Comparison of ENCODE assay signal across 11 mouse cellular contexts in genomic region chr9:103524600-103524999, GRCm38 (mm10). TPM values are rescaled to one million over a fixed set of nuclear protein-coding genes. Genes with fewer than 3 reads are reported as not detected.
DNase-seq lines count a peak whose midpoint lies in the region; ATAC-seq and TF ChIP-seq lines count a peak whose summit lies in the region.
"Had no signal": no experiment of that assay in that cellular context is flagged by ENCODE, and none has a peak within 500 bp of the region (broad histone marks: within the 10 kb centered on the region; RNA-seq: fewer than 3 reads in every experiment).

No protein-coding gene starts in this region.

- H3K4me3 ChIP-seq in hindbrain, embryonic 11.5 days (ENCODE audit: low read depth, low read length) = no peak overlapping the region
- H3K4me3 ChIP-seq in midbrain, embryonic 15.5 days = no peak overlapping the region
- no peak overlapping the region for H3K4me3 ChIP-seq in intestine, postnatal 0 days (ENCODE audit: low read depth, low read length)
- H3K4me3 ChIP-seq: hindbrain, embryonic 15.5 days had no signal

- H3K4me1 ChIP-seq in hindbrain, embryonic 11.5 days (replicated peaks; ENCODE audit: control insufficient read depth, insufficient read depth, low read length) = peaks cover 12% of the 10 kb centered on the region
- peaks cover 27% of the 10 kb centered on the region for H3K4me1 ChIP-seq in midbrain, embryonic 15.5 days
- no peaks in the 10 kb centered on the region for H3K4me1 ChIP-seq in intestine, postnatal 0 days (replicated peaks; ENCODE audit: control insufficient read depth, insufficient read depth, low read length)

- no peaks in the 10 kb centered on the region for H3K9me3 ChIP-seq in hindbrain, embryonic 11.5 days (ENCODE audit: control insufficient read depth, low read length)
- no peaks in the 10 kb centered on the region for H3K9me3 ChIP-seq in midbrain, embryonic 15.5 days
- H3K9me3 ChIP-seq in intestine, postnatal 0 days (ENCODE audit: control insufficient read depth) = no peaks in the 10 kb centered on the region
- H3K9me3 ChIP-seq: hindbrain, embryonic 15.5 days had no signal

- H3K27ac ChIP-seq in hindbrain, embryonic 11.5 days (ENCODE audit: low read depth, low read length) = no peak overlapping the region
- peak overlapping the region; percentile 60 for H3K27ac ChIP-seq in midbrain, embryonic 15.5 days
- no peak overlapping the region for H3K27ac ChIP-seq in intestine, postnatal 0 days (ENCODE audit: low read depth, low read length)

- H3K9ac ChIP-seq in hindbrain, embryonic 11.5 days (ENCODE audit: low read depth, low read length) = no peak overlapping the region
- no peak overlapping the region for H3K9ac ChIP-seq in midbrain, embryonic 15.5 days
- no peak overlapping the region for H3K9ac ChIP-seq in intestine, postnatal 0 days (ENCODE audit: low read depth, low read length)
- H3K9ac ChIP-seq: hindbrain, embryonic 15.5 days had no signal

- no peaks in the 10 kb centered on the region for H3K36me3 ChIP-seq in hindbrain, embryonic 11.5 days (ENCODE audit: control insufficient read depth, insufficient read depth, low read length)
- H3K36me3 ChIP-seq in midbrain, embryonic 15.5 days (replicated peaks) = no peaks in the 10 kb centered on the region
- H3K36me3 ChIP-seq in intestine, postnatal 0 days (ENCODE audit: control insufficient read depth, insufficient read depth) = no peaks in the 10 kb centered on the region
- H3K36me3 ChIP-seq: G1E; hindbrain, embryonic 15.5 days had no signal

- WGBS in hindbrain, embryonic 11.5 days = 24% methylated on average over 5 of the region's 5 CpGs
- 13% methylated on average over 5 of the region's 5 CpGs for WGBS in midbrain, embryonic 15.5 days
- WGBS in intestine, postnatal 0 days = 63% methylated on average over 5 of the region's 5 CpGs

- ATAC-seq in frontal cortex, adult (ENCODE audit: low TSS enrichment) = peak; percentile 78
- peak; percentile 90 for ATAC-seq in hindbrain, embryonic 11.5 days (ENCODE audit: low FRiP score)
- ATAC-seq in midbrain, embryonic 15.5 days (replicated peaks) = peak; percentile 71
- ATAC-seq in intestine, postnatal 0 days = no peak

- no peak for DNase-seq in frontal cortex, postnatal 10 days (ENCODE audit: low spot score in 2 of 2)
- DNase-seq in embryo, embryonic 11 days = peak; percentile 72
- DNase-seq in hindbrain, embryonic 11.5 days (ENCODE audit: low spot score) = peak; percentile 56
- no peak for DNase-seq in gastrocnemius, postnatal 10 days
- no peak for DNase-seq in heart, adult 8-10 months (ENCODE audit: low spot score)

- H3K4me2 ChIP-seq in hindbrain, embryonic 11.5 days (replicated peaks; ENCODE audit: low read depth, low read length) = no peak overlapping the region
- H3K4me2 ChIP-seq in midbrain, embryonic 15.5 days = no peak overlapping the region
- no peak overlapping the region for H3K4me2 ChIP-seq in intestine, postnatal 0 days (replicated peaks; ENCODE audit: low read depth)
- H3K4me2 ChIP-seq: hindbrain, embryonic 15.5 days had no signal

- TF ChIP-seq CTCF in intestine, postnatal 0 days (IDR thresholded peaks at IDR 0.05; ENCODE audit: low read depth) = no peak

- no peaks in the 10 kb centered on the region for H3K27me3 ChIP-seq in hindbrain, embryonic 11.5 days (ENCODE audit: control insufficient read depth, insufficient read depth, low read length)
- no peaks in the 10 kb centered on the region for H3K27me3 ChIP-seq in midbrain, embryonic 15.5 days (replicated peaks)
- H3K27me3 ChIP-seq in intestine, postnatal 0 days (replicated peaks; ENCODE audit: control insufficient read depth, insufficient read depth, low read length) = no peaks in the 10 kb centered on the region
- H3K27me3 ChIP-seq: hindbrain, embryonic 15.5 days had no signal

RNA-seq across cellular contexts. Expression of gene Bfsp2, which starts 44.4 kb away (rescaled TPM):
- 0.54 and 2.1 TPM in 2 replicates for polyA plus RNA-seq in hindbrain, embryonic 11.5 days (2014; fragmentation: Nextera tagmentation; extraction: Ambion mirVana)
- 1.9 and 2.3 TPM in 2 replicates for polyA plus RNA-seq in midbrain, embryonic 15.5 days (2015; fragmentation: Nextera tagmentation; extraction: Ambion mirVana)
- total RNA-seq in gastrocnemius, postnatal 10 days (2021) = 1 to 10 TPM in 1 of 2 experiments, under 1 TPM in 1; 0.72 to 1.1 TPM
- polyA plus RNA-seq in intestine, postnatal 0 days (2015; fragmentation: Nextera tagmentation; extraction: Ambion mirVana) = 0.35 and 0.41 TPM in 2 replicates
- 1 to 10 TPM in 1 of 4 experiments, under 1 TPM in 3; 0.72 to 1.3 (median 0.74) TPM for total RNA-seq in heart, adult 8-10 months (2022)
- total RNA-seq: G1E; liver, adult 2 months had no signal
- polyA plus RNA-seq: G1E had no signal

Comparison
In these comparisons a context has a peak if more than half of its experiments do, and no peak if none do; other contexts are left out.
1. DNase-seq: peak in embryo, embryonic 11 days (single experiment) and hindbrain, embryonic 11.5 days (single experiment); none in frontal cortex, postnatal 10 days (0 of 2), gastrocnemius, postnatal 10 days (single experiment) and heart, adult 8-10 months (single experiment).